Mouse (Mus musculus) testis, postnatal 10 days (tissue): ENCODE results near the gene Slc35a1.
"Not testable (repeated sequence)": the region's sequence is repeated elsewhere in the genome, so short reads cannot be mapped to it uniquely, and the experiment has no call there.

Source experiments
- DNase-seq: peaks from one replicate; pipeline ENCODE4 v3.0.0; 2021; ENCODE audit warnings: low spot score

Slc35a1 gene

DNA sequence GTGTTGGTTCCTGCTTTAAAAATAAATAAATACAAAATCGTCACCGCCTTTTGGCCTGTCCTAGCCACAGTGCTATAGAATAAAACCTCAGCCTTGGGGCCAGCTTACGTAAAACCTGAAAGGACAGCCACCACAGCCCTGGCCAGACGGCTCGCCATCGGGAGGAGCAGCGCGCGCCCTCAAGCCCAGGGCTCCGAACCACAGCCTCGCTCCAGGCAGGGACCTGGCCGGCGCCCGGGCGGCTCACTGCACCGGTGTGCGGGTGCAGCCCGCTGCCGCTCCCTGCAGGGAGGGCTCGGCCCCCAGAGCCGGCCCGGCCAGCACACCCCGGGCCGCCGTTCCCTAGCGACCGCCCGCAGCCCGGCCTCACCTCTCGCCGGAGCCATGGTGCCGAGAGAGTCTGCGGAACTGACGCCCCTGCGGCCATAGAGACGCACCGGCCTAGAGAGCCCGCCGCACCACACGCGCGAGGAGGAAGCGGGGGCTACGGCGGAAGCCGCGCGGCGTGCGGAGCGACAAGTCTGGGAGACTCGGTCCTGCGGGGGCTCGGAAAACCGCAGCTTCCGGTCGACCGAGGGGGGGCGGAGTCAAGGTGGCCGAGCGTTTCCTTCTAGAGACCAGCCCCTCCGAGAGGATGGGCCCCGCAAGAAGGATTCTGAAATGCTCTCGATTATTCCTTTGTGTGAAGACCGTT, at the start of gene Slc35a1:
TSS of gene Slc35a1 (minus strand) at position 565 of the 694 bp plus-strand sequence.
- peak; percentile 95 for DNase-seq

DNA sequence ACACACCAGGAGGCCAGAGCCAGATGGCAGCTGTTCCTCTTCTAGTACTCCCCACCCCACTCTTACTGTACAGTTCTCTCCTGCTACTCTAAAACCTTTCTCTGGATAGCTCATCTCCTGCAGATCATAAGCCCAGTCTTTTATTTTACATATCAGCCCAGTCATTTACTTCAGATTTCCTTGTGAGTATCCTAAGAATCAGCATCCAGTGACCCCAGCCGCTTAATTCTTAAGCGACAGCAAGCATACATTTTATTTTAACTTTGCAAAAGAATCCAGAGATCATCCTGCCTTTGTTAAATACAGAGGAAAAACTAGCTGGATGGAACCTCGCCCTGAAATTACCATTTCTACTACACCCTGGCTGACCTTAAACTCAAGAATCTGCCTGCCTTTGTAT, 47.2 kb upstream of the Slc35a1 start:
- no peak for DNase-seq

DNA sequence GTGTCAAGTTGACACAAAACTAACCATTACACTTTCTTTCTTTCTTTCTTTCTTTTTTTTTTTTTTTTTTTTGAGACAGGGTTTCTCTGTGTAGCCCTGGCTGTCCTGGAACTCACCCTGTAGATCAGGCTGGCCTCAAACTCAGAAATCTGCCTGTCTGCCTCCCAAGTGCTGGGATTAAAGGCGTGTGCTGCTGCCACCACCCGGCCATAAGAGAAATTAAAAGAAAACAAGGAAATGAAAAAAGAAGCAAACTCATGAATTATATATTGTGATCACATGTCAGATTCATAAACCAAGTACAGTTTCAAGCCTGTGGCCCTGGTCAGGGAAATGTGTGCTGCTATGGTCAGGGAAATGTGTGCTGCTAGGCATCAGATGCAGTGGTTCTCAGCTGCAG, 46.2 kb upstream of the Slc35a1 start:
- DNase-seq = not testable (repeated sequence)

DNA sequence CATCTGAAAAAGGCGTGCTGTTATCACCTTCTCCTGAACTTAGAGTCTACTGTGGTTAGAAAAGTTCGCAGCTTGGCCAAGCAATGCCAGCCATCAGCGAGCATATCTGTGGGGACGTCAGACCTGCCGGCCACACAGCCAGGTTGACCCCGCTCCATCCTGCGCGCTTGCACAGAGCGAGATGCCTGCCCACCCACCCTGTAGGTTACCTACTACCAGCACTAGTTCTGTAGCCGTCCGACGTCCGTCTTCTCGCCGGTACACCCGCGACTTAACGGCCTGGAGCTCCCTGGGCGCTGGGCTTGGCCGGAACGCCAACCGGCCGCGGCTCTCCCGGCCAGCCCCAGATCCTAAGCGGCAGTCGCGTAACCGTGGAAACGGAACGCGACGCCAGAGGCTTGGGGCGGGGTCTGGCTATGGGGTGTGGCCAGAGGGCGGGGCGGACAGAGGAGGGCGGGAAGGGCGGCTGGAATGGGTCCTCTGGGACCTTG, 42.7 kb upstream of the Slc35a1 start, which contains the start of gene Cfap206:
TSS of gene Cfap206 (minus strand) at position 356 of the 491 bp plus-strand sequence.
- DNase-seq = peak; percentile 85

DNA sequence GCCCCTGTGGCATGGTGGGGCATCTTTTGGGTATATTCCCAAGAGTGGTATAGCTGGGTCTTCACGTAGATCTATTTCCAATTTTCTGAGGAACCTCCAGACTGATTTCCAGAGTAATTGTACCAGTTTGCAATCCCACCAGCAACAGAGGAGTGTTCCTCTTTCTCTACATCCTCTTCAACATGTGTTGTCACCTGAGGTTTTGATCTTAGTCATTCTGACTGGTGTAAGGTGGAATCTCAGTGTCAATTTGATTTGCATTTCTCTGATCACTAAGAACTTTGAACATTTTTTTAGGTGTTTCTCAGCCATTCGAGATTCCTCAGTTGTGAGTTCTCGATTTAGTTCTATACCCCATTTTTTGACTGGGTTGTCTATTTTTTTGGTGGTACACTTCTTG, 38.5 kb upstream of the Slc35a1 start:
- not testable (repeated sequence) for DNase-seq

DNA sequence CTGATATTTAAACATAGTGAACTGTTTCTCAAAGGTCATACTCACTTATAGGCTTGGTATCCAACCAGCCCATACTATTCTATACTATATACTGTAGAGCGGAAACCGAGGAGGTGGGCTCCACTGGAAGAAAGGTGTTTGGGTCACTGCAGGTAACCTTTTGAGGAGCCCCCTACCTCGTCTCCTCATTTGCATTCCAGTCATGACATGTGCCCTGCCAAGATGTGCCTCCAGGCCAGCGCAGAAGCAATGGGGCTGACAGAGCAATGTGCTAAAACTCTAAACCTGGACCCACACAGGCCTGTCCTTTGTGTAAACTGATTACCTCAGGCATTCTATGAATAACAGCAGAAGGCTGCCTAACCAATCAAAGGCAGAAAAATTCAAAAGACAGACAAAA, 37.1 kb upstream of the Slc35a1 start:
- DNase-seq = no peak

DNA sequence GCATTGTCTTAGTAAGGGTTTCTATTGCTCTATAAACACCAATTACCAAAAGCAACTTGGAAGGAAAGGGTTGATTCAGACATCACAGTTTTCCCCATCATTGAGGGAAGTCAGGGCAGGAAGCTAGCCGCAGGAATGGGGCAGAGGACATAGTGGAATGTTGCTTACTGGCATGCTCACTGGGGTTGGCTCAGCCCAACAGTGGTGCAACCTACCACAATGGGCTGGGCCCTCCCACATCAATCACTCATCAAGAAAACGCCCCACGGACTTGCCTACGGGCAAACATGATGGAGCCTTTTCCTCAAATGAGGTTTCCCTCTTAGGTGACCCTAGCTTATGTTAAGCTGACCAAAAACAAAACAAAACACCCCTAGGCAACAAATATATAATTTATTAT, 35.9 kb upstream of the Slc35a1 start:
- no peak for DNase-seq

DNA sequence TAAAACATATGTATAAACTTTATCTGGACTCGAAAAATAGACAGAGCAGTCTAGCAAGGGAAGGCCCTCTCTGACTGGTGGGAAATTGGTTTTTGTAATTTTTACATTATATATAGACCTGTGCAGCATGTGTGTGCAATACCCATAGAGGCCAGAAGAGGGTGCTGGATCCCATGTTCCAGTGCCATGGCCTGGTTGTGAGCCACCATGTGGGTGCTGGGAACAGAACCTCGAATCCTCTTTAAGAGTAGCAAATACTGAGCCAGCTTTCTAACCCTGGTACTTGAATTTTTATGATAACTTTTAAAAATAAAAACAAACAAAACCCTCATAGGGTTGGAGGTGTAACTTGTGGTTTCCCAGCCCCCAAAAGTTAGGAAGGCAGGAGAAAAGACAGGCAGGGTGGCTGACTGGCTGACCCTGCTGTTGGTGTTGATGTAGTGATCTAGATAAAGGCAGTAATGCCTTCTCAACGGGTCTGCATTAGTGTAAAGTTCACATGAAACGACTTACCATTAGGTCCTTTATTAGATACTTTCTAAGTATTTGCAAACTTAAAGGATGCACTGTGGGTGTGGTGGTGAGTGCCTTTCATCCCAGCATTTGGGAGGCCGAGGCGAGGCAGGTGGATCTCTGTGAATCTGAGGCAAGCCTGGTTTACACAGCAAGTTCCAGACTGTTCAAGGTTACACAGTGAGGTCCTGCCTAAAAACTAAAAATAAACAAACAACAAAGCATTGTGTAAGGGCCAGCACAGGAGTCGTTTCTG, 33.1 kb upstream of the Slc35a1 start:
- no peak for DNase-seq

DNA sequence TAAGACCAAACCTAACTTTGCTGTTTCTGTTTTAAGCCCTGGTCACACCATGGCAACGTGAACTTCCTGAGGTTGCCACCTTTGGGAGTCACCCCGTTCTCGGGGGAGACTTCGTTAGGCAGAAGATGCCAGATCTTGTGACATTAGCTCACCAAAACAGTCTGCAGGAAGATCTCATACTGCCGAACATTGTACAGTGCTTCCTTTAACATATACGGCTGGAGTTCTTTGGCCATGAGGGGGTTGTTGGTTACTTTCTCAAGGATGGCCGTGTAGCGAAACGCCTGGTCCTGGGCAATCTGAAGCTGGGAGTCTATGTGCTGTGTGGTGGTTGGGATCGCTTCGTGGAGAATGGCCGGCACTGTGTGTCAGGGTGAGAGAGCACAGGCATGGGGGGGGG, 32.2 kb upstream of the Slc35a1 start:
- no peak for DNase-seq

DNA sequence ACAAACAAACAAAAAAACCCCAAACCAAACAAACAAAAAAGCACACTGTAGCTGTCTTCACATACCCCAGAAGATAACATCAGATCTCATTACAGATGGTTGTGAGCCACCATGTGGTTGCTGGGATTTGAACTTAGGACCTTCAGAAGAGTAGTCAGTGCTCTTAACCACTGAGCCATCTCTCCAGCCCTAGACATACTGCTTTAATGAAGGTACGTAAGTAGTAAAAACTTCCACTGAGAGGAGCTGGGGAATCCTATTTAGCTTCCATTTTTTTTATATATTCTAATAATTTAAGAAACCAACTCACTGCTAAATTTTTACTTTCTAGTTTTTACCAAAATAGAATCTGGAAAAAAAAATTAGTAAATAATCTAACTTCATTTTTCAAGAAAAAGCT, 27.8 kb upstream of the Slc35a1 start:
- DNase-seq = no peak

DNA sequence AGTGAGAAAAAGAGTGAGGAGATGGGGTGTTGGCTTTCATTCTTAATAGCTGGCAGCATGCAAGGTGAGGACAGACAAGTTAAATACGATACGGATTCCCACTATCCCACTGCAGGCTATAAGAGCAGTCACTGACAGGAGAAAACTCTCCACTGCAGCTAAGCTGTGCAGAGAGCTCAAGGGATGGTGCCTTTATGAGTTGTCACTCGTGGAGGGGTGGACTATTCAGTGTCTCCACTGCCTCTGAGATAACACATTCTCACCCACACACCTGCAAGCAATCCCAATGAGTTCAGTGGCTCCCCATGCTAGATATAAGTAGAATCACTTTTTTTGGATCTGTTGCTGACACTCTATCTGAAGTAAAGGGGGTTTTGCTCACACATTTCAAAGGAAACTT, 20.9 kb upstream of the Slc35a1 start:
- DNase-seq = no peak

DNA sequence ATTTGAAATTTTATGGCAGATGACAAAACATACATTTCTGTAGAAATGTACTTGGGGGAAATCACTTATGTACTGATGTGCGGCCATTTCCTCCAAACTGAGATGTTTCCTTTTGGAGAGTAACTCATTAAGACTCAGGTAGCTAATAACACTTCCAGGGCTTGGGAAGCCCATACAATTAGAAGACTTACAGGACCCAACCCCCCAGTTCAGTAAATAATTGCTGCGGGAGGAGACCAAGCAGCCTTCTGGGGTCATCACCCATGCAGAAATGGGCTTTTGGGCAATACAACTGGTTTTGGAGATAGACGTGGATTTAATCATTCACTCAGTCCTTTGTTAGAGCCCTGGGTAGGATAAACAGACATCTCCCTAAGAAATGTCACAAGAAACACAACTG, 20.0 kb upstream of the Slc35a1 start:
- no peak for DNase-seq

DNA sequence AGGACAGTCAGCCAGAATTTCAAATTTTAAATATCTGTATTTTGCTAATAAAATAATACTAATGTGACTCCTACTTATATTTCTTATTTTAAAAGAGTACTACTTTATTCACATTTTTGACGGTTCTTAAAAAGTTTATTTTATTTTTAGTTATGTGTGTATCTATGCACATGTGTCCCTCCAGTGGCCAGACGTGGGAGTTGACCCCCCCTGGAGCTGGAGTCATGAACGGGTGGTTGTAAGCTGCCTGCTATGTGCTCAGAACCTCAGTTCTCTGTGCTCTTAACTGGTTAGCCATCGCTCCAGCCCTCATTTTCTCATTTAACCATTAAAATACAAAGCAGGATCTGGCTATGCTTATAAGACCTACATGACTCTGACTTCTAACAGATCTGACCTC, 15.8 kb upstream of the Slc35a1 start:
- no peak for DNase-seq

DNA sequence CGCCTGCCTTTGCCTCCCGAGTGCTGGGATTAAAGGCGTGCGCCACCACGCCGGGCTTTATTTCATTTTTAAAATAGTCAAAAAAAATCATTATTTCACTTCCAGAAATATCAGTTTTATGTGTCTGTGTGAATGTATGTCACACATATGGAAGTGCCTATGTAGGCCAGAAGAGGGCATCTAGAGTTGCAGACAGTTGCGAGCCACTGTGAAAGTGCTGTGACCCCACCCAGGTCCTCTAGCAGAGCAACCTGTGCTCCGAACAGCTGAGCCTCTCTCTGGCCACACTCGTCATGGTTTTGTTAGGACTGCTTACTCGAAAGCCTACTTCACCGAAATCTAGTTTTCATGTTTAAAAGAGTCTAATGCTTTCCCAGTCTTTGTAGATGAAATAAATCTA, 15.0 kb upstream of the Slc35a1 start:
- DNase-seq = no peak

DNA sequence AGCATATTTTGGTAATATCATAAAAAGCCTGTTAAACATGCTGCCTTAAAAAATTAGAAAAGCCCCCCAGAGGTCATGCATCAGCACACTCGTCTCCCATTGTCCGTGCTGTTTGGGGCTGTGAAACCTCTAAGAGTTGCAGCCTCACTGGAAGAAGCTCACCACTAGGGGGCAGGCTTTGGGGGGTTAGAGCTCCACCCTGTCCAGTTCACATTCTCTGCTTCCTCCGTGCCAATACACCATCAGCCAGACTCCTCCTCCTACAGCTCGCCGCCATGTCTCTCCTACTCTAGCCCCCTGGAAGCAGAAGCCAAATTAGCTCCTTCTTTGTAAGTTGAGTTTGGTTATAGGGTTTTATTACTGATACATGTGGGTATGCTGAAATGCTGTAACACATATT, 14.3 kb upstream of the Slc35a1 start:
- peak; percentile 84 for DNase-seq

DNA sequence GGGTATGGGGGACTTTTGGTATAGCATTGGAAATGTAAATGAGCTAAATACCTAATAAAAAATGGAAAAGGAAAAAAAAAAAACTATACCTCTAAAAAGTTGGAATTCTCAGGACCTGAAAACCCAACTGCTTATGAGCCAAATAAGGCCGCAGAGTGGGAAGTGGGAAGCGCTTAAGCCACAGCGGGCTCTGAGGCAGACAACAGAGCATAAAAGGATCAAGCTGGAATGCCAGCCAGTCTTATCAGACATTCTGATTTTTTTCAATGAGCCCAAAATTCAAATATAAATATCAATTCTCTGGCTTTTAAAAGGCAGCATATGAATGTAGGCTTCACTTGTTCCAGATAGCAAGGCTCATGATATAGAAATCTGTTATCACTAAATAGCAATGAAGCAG, 783 bp upstream of the Slc35a1 start:
- no peak for DNase-seq

DNA sequence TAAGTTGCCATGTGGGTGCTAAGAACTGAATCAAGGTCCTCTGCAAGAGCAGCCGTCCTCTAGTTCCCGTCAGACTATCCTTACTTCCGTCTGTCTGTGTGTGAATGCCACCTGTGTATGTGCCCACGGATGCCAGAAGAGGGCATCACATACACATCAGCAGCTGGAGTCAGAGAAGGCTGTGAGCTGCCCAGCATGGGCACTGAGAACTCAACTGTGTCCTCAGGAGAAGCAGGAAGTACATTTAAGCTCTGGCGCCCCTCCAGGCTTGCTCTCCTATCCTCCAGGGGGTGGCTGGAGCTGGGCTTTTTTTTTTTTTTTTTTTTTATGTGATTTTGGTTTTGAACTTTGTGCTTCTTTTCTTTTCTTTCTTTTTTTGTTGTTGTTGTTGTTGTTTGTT, 6.7 kb downstream of the Slc35a1 start:
- DNase-seq = peak; percentile 57

DNA sequence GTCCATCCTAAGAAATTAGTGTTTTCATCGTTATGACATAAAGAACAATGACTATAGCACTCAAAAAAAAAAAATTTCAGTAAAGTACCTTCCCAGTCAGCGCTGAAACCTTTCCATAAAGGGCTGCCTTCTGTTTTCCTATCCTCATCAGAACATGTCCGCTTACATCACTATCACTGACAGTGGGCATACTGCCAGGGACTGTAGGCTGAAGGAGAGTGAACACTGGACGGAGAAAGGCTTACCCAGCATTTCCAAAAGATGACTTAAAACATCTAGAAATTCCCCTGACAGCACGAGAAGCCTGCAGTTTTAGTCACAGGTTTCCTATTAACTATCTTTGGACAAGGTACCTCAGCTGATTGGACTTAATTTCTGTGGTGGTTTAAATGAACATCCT, 13.5 kb downstream of the Slc35a1 start:
- no peak for DNase-seq

DNA sequence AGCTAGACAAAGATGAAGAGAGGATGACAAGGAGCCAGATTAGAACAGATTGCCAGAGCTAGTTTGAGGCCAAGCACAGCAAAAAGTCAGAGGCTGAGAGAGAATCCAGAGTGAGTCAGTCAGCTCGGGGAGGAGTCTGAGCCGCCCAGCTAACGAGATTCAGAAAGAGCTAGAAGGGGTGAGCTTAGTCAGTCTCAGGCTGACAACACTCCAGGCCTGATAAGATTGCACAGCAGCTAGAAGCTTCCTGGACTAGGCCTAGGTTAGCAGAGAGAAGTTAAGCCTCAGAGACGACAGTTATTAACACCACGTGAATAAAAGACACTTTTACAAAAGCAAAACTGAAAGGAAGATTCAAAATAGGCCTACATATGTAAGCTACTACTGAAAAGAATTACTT, 19.3 kb downstream of the Slc35a1 start:
- no peak for DNase-seq

DNA sequence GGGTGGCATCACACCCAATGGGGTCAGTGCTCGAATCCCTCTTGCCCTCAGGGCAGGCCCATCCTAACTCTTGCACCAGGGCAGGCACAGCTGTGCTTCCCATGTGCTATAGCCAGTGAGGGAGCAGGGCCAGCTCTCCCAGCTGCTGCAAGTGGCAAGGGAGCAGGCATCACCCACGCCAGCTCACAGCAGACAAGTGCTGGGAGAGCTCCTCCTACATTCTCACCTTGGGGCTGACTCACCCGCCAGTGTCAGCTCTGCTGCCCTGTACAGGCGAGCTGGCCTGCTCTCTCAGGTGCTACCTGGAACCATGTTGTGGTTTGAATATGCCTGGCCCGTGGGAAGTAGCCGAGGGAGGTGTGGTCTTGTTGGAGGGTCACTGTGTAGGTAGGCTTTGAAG, 25.3 kb downstream of the Slc35a1 start:
- no peak for DNase-seq

DNA sequence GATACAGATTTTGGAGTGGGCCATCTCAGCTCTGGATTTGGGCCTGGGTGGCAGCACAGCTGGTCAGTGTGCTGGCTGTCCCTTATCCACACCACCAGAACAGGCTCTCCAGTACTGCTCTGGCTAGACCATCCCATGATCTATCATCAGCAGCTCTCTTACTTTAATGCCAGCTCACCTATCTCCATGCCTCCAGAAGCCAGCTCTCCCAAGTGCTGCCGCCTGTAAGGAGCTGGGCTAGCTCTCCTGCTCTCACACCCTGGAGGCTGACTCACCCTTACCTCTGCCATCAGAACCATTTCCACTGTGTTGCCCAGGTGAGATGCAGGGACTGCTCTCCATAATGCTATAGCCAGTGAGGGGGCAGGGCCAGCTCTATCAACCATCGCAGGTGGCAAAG, 25.7 kb downstream of the Slc35a1 start:
- DNase-seq = no peak

DNA sequence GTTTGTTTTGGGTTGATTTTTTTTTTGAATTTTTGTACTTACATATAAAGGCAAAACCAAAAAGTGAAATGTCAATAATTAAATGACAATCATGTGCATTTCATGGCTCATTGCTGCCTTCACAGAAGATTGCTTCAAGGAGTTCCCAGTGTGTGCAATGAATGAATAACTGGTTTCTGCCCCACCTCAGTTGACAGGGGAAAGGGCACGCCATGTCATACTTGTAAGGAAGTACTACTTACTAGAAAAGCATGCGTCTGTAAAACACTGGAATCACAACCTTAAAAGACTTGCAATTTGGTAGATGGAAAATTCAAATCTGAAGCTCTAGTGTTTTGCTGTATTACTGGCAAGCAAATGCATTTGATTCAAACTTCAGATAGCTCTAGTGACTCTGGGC, 28.2 kb downstream of the Slc35a1 start:
- DNase-seq = no peak

DNA sequence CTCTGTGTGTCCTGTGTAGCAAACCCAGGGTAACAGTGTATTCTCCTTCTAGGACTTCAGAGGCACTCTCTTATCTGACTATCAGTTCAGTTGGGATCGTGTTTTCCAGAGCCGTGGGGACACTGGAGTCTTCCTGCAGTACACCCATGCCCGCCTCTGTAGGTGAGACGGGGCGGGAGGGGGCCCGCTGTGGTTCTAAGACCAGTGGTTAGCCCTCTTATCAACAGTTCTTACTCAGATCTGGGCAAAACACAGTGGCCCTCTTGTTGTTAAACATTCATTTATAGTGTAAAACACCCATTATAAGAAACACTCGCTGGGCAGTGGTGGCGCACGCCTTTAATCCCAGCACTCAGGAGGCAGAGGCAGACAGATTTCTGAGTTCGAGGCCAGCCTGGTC, 31.1 kb downstream of the Slc35a1 start:
- no peak for DNase-seq

DNA sequence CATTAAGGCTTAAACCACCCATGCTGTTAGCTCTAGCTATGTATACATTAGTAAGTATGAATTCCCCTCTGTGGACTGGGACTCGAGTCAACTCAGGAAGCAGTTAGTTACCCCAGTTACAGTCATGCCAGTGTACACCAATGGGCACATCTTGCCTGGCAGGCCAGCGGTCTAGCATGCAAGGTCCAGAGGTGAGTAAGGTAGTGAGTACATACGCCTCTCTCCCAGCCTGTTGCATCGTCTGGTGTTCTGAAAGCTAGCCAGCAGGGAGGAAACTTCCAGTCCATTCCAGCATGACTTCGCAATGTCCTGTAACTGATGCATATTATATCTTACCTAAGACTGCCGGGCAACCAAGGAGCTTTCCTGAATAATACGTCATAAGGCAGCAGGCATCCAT, 34.1 kb downstream of the Slc35a1 start:
- DNase-seq = no peak
